Mouse (Mus musculus) adrenal gland (tissue): ENCODE results near the gene Map6.

Experiments used
- intact Hi-C: fragments of 180-260 bp; cut with DNase I; formaldehyde crosslinking; loops from one replicate; pipeline ENCODE4 v1.15.1; 2025
- long read RNA-seq, 2 experiments: library from polyadenylated mRNA; unstranded; transcript quantifications; one replicate each; pipeline ENCODE4 v2.0.0; 2020; ENCODE audit warnings: borderline replicate concordance in 1 of 2; ENCODE audit not compliant: insufficient replicate concordance in 1 of 2

The Map6 gene
- long read RNA-seq, experiment 1: 0 reads
- long read RNA-seq, experiment 2, partial matches to known transcripts: 0 of 4 reads
- long read RNA-seq, experiment 2, other reads (novel, unspliced or antisense): 1 of 4 reads

DNA sequence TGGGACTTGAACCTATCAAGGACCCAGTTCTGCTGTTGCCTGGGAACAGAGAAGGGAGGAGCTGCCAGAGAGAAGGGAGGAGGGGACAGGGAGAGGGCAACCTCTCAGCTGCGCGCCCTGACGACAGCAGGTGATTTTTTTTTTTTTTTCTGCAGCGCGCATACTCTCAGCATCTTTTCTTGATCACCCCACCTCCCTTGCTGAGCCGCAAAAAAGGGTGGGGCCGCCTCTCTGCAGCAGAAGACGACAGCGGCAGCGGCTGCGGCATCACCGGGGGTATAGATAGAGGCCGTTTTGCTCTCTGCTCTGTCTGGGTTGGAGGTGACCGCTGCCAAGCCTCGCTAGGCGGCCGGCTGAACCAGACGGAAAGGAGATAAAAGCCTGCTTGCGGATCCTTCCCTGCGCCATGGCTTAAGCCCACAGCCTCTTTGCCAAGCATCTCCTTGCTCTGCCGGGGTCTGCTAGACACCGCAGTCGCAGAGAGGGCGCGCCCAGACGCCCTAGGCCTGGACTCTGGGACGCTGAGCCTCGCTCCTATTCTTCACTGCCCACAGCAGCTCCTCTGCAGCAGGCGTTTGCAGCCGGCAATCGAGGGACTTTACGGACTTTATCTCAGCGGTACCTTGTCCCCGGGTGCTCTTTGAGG lies at the start of gene Map6:
Map6 (plus strand) TSS at position 197 of the 646 bp plus-strand sequence.
- intact Hi-C loops: no loop called here

DNA sequence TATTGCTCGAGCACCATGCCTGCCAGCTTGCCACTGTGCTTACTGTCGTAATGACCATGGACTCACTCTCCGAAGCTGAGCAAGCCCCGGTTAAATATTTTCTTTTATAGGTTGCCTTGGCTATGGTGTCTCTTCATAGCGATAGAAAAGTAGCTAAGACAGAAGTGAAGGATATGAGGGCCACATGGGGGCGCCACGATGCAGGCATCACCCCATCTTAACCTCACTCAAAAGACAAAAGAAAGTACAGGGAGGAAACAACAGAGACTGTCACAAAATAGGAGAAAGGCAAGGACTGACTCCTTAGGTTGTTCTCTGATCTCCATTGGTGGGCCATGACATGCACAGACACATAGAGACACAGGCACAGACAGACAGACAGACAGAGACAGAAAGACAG lies 43.0 kb upstream of the Map6 start:
- intact Hi-C loops: no loop called here

DNA sequence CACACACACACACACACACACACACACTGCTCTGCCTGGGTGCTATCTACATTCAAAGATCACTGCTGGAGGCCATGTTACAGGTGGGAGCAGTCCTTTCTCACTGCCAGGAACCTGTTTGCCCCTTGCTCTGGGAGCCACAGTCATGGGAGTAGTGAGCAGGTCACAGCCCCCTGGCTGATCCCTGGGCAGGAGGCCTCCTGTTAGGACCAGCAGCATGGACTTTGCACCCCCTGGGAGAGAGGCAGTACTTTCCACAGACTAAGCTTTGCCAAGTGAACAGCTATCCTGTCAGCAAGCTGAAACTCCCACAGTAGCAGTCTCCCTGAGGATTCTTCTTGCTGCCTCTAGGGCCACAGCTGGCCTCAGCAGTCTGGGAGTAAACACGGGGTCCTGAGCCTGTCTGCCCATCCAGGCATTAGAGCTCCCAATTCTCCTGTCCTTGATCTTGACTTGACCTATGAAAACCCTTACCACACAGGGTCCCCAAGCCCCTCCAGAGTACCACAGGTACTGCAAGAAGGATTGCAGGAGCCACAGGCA lies 42.5 kb upstream of the Map6 start:
- intact Hi-C loops: no loop called here

DNA sequence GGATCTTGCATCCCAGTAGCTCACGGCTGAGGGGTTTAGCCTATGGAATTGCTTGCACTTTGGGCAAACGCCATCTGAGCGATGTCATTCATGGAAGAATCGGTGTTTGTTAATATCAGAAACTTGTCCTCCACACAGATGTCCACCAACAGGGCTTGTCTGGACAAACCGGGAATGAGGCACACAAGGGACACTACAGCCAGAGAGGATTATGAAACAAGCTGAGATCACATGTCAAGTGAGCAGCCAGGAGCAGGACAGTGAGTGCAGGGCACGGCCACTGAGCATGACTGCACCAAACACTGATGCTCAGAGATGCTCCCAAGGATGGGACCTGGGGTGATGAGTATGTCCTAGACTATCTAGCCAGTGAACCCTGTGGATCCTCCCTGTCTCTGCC lies 41.8 kb upstream of the Map6 start:
- intact Hi-C loops: no loop called here

DNA sequence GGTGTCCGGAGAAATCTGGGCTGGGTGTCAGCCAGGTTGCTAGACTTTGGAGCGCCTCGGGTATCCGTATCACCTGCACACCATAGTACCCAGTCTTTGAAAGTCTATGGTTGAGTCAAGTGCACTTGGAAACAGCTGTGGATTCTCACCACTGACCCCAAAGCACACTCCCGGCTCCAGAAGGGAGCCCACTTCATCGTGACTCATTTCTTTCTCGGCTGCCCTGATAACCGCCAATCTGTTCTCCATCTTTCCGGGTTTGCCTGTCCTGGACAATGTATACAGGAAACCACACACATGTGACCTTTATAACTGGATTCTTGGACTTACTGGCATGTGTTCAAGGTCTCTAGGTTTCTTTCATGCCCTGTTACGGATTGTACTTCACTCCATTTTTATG lies 40.6 kb upstream of the Map6 start:
- intact Hi-C loops: no loop called here

DNA sequence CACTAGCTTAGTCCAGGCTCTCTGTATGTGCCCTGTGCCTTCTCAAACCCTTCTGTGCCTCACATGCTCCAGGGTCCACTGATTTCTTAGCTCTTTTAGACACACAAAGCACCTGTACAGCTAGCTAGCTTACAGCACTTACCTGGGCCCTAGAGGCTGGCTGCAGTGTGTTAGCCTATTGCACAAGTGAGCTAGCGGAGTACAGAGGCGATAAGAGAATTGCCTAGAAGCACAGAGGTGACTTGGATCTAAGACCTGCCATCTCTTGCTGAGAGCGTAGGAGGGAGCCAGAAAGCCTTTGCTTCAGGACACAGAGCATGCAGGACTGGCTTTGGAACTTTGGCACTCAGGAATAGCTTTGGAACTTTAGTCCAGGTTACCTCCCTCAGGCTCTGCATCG lies 40.0 kb upstream of the Map6 start:
- intact Hi-C loops: no loop called here

DNA sequence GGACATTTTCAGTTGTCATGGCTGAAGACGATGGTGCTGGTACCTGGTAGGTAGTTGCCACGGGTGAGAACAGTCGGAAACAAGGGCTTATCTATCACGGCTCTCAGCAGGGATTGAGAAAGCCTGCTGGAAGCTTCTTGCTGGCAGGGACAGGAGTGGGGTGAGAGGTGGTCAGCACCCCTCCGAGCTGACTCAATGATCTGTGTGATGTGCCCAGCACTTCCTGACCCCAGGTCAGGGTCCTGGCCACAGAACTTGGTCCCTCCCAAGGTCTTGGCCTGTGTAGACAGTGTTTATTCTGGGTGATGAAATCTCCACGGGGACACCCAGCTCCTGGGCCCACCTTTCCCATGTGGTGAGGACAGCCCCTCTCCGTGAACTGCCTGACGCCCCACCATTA lies 38.4 kb upstream of the Map6 start:
- intact Hi-C loops: loop anchor here (2.0 kb wide), 1 partner anchor 44 kb away; no protein-coding TSS in a partner anchor

DNA sequence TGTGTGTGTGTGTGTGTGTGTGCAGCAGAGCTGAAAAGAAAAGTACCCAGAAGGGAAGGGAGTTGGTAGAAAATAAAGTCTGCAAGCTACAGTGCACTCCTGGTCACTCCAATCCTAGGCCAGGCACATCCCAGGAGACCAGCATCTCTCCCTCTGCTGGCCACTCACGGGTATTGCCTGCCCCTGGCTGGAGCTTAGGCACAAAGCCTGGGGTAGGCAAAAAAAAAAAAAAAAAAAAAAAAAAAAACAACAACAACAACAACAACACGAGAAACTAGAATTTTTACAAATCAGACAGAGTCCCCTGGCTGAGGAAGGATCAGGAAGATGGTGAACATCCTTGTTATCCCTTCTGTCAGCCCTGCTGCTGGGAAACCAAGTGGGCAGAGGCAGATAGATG lies 37.8 kb upstream of the Map6 start:
- intact Hi-C loops: loop anchor here (2.0 kb wide), 1 partner anchor 45 kb away; no protein-coding TSS in a partner anchor

DNA sequence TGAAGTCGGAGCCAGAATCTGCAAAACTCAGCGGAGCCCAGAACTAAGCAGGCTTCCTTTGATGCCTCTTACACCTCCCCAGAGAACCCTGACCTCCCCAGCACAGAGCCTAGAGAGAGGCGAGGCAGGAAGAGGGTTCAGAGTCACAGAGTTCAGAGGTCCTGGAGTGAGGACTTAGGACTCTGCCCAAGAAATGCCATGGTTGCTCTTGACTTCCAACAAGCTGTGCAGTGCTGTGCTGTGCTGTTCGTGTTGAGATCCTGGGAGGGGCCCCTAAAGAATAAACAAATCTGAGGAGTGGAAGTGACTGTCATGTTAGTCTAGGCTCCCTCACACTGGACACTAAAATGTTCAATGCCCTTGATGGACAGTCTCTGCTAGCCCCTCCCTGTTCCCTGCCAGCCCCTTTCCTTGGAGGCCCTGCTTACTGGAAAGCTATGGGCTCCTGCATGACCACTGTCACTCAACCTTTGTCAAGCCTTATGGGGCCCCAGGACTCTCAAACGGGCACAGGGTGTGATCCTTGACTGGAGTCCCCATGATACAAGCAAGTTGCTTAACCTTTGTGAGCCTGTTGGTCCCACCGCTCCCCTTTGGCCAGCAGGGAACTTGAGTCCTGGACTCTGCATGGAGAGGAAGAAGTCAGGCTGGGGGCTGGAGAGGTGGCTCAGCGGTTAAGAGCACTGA lies 37.0 kb upstream of the Map6 start:
- intact Hi-C loops: loop anchor here (5.0 kb wide), 1 partner anchor 68 kb away; no protein-coding TSS in a partner anchor

DNA sequence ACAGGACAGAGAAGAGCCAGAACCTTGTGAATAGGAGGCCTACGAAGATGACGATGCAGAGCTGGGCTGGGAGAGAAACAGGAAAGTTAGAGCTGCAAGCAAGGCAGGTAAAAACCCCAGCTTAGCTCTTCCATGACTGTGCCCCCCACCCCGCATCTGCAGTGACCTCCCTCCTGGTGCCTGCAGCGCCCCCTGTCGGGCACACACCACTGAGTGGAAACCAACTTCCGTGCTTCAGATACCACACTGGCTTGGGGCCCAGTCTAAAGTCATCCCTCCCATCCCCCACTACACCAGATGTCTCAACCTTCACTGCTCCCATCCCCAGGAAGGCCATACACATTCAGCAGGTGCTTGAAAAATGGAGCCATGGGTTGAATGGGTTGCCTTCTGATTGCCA lies 34.7 kb upstream of the Map6 start:
- intact Hi-C loops: loop anchor here (5.0 kb wide), 1 partner anchor 70 kb away; no protein-coding TSS in a partner anchor

DNA sequence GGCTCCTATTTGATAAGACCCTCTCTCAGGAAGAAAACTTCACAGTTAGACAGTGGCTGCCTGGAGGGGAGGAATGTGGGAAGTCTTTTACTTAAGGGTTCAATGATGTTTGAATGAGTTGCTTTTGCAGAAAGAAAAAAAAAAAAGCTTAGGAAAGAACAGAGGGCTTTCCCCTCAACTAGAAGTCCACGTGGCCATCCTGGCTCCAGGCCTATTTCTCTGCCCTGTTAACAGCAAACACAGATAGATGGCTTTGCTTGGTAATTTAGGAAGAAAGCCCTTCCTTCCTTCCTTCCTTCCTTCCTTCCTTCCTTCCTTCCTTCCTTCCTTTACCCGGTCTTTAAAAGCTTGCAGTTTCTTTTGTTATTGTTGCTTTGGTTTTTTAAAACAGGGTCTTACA lies 32.3 kb upstream of the Map6 start:
- intact Hi-C loops: loop anchor here (5.0 kb wide), 1 partner anchor 73 kb away; no protein-coding TSS in a partner anchor

DNA sequence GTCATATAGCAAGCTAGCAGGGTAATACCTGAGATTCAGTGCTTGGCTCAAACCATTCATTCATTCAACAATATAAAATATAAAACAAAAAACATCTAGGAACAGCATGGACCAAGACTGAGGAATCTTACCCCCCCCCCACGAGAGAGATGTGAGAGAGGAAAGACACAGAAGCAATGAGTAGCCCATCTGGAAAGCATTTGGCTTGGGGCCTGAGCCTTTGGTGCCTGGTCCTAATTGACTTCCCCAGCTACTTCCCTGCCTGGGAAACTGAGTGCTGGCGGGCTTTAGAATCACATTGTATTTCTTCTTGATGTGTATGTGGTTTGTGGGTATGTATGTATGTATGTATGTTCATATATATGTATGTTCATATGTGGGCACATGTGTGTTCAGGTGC lies 31.6 kb upstream of the Map6 start:
- intact Hi-C loops: no loop called here

DNA sequence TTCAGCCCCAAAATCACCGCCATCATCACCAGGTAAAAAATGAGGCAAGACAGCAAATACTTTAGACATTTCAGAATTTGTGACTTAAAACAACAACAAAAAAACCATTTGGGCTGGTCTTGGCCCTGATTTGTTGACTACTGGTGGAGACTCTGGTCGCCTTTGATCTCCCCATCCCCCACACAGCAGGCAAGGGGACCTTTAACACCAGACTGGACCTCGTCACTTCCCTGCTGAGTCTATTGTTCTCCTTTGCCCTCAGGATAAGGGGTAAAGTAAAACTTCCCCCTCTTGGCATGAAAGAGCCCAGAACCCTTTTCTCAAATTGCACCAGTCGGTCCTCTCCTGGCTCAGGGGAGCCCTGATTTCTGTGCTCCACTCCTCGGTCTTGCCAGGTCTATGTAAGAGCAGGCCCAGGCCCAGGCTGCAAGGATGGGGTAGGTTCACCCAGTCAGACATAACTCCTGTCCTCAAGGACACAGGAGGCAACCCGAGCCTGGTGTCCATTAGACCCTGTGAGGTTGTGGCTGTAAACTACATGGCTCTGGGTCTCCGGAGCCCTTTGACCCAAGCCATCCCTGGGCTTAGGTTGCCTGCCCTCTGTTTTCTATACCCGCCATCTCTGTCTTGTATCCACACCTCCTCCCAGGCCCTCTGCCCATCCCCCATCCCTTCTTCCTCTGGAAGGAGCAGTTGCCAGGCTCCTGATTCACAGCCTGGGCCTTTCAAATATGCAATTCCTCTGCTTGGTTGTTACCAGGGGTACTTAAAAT lies 30.2 kb upstream of the Map6 start:
- intact Hi-C loops: no loop called here

DNA sequence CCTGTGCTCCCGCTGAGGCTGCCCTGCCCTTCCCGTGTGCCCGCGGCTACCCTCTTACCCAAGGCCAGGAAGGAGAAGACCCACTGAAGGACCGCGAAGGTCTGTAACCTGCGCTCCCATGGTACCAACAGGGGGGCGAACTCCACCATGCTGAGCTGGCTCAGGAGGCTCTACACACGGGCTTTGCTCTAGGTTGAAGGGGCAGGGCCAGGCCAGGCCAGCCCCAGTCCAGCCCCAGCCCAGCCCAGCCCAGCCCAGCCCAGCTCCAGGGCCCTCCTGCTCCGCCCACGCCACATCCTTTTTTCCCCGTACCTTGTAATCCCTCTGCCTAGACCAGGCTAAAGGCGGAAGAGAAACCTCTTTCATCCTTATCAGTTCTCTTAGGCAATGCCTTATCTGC lies 28.8 kb upstream of the Map6 start, which contains the start of gene Mogat2:
Mogat2 (minus strand) TSS at position 203 of the 400 bp plus-strand sequence.
- intact Hi-C loops: no loop called here

DNA sequence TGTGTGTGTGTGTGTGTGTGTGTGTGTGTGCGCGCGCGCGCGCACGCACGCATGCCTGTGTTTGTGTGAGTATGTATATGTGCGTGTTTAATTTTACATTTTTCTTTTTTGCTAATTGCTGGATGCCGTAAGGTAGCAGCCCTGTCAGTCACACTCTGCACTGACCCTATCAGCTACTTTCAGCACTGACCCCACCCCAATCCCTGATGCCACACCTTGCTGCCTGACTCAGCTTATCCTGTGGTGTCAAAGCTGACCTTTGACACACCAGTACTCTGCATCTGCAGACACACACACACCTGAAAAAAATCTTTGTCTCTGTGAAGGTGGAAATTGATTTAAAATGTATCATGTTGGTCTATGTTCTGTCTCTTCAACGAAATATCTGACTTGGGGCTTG lies 25.1 kb upstream of the Map6 start:
- intact Hi-C loops: no loop called here

DNA sequence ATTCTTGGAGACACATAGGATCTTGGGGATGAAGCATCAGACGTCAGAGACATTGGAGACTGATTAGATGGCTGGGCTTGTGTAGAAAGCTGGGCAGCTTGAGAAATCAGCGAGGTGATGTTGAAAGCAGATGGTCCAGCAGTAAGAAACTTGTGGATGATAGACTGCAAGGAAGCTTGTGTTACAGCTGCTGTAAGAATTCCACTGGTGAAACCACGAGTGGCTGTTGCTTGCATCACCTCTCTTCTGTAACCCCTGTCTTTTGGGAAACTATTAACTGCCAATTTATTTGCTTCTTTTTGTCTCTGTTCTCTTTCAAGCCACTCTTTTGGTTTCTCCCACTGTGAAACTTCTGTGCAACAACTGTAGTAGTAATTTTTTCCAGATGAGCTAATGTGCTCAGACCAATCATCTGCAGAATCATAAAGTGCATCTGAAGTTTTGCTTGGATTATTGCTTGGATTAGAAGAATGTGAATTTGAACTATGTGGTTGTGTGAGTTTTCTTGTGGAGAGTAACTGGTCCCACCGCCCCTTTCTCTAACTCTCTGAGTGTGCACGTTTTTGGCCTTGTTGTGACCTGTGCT lies 19.0 kb upstream of the Map6 start:
- intact Hi-C loops: loop anchor here (2.0 kb wide), 1 partner anchor 141 kb away; no protein-coding TSS in a partner anchor

DNA sequence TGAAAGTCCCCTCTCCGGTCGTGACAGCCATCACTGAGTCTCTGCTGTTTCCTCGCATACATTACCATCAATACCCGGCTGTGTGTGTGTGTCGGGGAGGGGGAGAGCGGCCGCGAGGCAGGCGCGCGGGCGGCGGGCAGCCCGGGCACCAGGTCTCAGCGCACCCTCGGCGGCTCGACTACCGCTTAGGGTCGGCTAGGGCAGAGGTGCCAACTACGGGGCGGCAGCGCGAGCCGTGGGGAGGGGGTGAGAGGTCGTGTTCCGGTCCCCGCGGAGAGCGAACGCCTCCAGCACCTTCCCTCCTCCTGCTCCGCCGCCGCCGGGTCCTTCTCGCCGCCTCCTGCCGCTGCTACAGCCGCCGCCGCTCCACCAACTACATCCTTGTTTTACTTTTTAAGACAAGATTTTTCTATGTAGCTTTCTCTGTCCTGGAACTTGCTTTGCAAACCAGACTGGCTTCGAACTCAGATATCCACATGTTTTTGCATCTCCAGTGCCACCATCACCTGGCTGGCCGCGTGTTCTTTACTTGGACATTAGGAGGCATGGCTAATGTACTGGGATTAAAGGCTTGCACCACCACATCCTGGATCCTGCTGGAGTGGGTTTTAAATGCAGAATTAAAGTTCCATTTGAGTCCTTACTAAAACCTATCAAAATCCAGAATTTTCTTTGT lies 18.2 kb upstream of the Map6 start:
- intact Hi-C loops: loop anchor here (2.0 kb wide), 1 partner anchor 142 kb away; no protein-coding TSS in a partner anchor

DNA sequence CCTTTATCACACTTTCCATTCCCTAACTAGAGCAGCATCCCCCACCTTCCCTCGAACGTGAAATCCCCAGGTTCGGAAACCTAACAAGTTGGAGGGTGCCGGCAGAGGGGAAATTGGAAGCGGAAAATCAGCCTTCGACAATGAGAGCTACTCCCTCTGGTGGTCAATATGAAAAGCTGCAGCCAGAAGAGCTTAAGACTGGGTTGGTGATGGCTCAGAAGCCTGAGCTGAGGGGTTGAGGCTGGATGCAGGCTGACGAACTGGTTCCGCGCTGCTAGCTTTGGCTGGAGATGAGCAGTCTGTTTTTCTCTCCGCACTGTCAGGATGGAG lies 17.7 kb upstream of the Map6 start:
- intact Hi-C loops: loop anchor here (2.0 kb wide), 1 partner anchor 143 kb away; no protein-coding TSS in a partner anchor

DNA sequence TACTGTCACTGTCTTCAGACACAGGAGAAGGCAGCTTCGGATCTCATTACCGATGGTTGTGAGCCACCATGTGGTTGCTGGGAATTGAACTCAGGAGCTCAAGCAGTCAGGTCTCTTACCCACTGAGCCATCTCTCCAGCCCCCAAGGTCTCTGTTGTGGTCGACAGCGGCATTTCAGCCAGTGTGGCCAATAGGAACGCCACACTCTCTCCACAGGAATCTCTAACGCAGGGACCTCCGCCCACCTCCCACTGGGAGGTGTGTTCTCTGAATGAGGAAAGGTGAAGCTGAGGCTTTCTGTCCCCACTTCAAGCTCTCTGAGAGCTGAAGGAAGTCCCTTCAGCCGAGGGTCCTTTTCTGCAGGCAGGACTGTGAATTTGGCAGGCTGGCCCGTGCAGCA lies 16.9 kb upstream of the Map6 start:
- intact Hi-C loops: no loop called here

DNA sequence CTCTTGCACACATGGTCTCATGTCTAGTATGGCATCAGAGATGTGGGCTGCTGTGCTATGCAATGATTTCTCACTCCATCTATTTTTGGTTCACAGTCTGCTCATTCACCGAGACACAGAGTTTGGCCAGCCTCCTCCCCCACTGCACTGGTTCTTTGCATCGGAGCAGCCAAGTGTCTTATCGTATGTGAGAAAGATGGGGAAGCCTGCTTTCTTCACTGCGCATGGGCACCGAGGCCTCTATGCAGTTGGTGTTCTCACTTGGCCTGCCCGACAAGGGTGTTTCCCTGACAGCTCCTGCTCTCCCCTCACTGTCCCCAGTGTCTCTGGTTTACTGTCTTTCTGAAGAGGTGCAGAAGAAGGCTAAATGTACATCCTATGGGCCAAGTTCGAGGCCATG lies 12.2 kb upstream of the Map6 start:
- intact Hi-C loops: no loop called here

DNA sequence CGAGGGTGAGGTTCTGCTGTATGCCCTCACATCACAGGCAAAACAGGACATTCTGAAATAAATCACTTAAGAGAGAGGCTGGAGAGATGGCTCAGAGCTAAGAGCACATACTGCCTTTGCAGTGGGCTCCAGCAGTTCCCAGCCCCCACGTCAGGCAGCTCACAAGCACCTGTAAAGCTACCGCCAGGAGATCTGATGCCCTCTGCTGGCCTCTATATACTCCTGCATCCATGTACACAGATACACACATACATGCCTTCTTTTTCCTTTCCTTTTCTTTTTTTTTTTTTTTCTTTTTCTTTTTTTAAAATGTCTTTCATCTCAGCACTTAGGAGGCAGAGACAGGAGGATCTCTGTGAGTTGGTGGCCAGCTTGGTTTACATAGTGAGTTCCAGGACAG lies 5.3 kb upstream of the Map6 start:
- intact Hi-C loops: no loop called here
